Mouse (Mus musculus): ENCODE results near the gene Ncstn. TPM values are rescaled to one million over a fixed set of nuclear protein-coding genes. Genes with fewer than 3 reads are reported as not detected.

Ncstn gene
- 80.1 and 95.0 TPM in 2 replicates for polyA plus RNA-seq (2012; rRNA removed)

- DNase-seq: peak; percentile 88
- peaks cover 7% of the 10 kb centered on the region for H3K4me1 ChIP-seq (ENCODE audit: control insufficient read depth, insufficient read depth, low read length)
- under 1% methylated on average over 40 of the region's 40 CpGs for WGBS
- TF ChIP-seq POLR2A (IDR thresholded peaks at IDR 0.05; ENCODE audit: borderline replicate concordance, extremely low read depth, low read depth, low read length): no peak; the same call in 1 of the 2 replicates
- no peak for TF ChIP-seq CTCF (IDR thresholded peaks at IDR 0.05; ENCODE audit: insufficient read depth, low read length)
- peak within 1 kb of the TSS; percentile 99 for H3K4me3 ChIP-seq (replicated peaks; ENCODE audit: extremely low read depth, low read depth, low read length)
Observed at GRCm38 (mm10) chr1:172082101-172082898, at the start of gene Ncstn, which contains the start of gene Copa. TSS of gene Ncstn (minus strand) at chr1:172082795. TSS of gene Copa (plus strand) at chr1:172082529.

GRCm38 (mm10) chr1:172132319-172132718 lies 49.7 kb upstream of the Ncstn start:
- TF ChIP-seq CTCF (IDR thresholded peaks at IDR 0.05; ENCODE audit: insufficient read depth, low read length) (no peak), POLR2A (IDR thresholded peaks at IDR 0.05; ENCODE audit: borderline replicate concordance, extremely low read depth, low read depth, low read length) (no peak)
- no peak for DNase-seq
- WGBS: 85% methylated on average over 7 of the region's 7 CpGs
- H3K4me1 ChIP-seq (ENCODE audit: control insufficient read depth, insufficient read depth, low read length): peaks cover 4% of the 10 kb centered on the region
- no peak overlapping the region for H3K4me3 ChIP-seq (replicated peaks; ENCODE audit: extremely low read depth, low read depth, low read length)

- TF ChIP-seq POLR2A (IDR thresholded peaks at IDR 0.05; ENCODE audit: borderline replicate concordance, extremely low read depth, low read depth, low read length): no peak
- no peak for TF ChIP-seq CTCF (IDR thresholded peaks at IDR 0.05; ENCODE audit: insufficient read depth, low read length)
- WGBS: 97% methylated on average over 5 of the region's 5 CpGs
- Histone ChIP-seq H3K4me3 (replicated peaks; ENCODE audit: extremely low read depth, low read depth, low read length) (no peak overlapping the region), H3K4me1 (ENCODE audit: control insufficient read depth, insufficient read depth, low read length) (peaks cover 9% of the 10 kb centered on the region)
- DNase-seq: no peak
Observed at GRCm38 (mm10) chr1:172129780-172130179, 47.2 kb upstream of the Ncstn start.

- no peak for DNase-seq
- Histone ChIP-seq H3K4me1 (ENCODE audit: control insufficient read depth, insufficient read depth, low read length) (peaks cover 9% of the 10 kb centered on the region), H3K4me3 (replicated peaks; ENCODE audit: extremely low read depth, low read depth, low read length) (no peak overlapping the region)
- WGBS: 44% methylated on average over 2 of the region's 2 CpGs
- TF ChIP-seq CTCF (IDR thresholded peaks at IDR 0.05; ENCODE audit: insufficient read depth, low read length) (peak; percentile 34; the same call in 1 of the 2 replicates), POLR2A (IDR thresholded peaks at IDR 0.05; ENCODE audit: borderline replicate concordance, extremely low read depth, low read depth, low read length) (no peak)
Observed at GRCm38 (mm10) chr1:172129108-172129507, 46.5 kb upstream of the Ncstn start.

- no peak overlapping the region for H3K4me3 ChIP-seq (replicated peaks; ENCODE audit: extremely low read depth, low read depth, low read length)
- WGBS: 92% methylated on average over 15 of the region's 15 CpGs
- TF ChIP-seq POLR2A (IDR thresholded peaks at IDR 0.05; ENCODE audit: borderline replicate concordance, extremely low read depth, low read depth, low read length) (no peak), CTCF (IDR thresholded peaks at IDR 0.05; ENCODE audit: insufficient read depth, low read length) (no peak)
- peaks cover 9% of the 10 kb centered on the region for H3K4me1 ChIP-seq (ENCODE audit: control insufficient read depth, insufficient read depth, low read length)
- DNase-seq: no peak
Observed at GRCm38 (mm10) chr1:172128563-172128962, 46.0 kb upstream of the Ncstn start.

- no peak for TF ChIP-seq POLR2A (IDR thresholded peaks at IDR 0.05; ENCODE audit: borderline replicate concordance, extremely low read depth, low read depth, low read length)
- no peak for TF ChIP-seq CTCF (IDR thresholded peaks at IDR 0.05; ENCODE audit: insufficient read depth, low read length)
- DNase-seq: no peak
- Histone ChIP-seq H3K4me3 (replicated peaks; ENCODE audit: extremely low read depth, low read depth, low read length) (peak overlapping the region; percentile 99), H3K4me1 (ENCODE audit: control insufficient read depth, insufficient read depth, low read length) (peaks cover 9% of the 10 kb centered on the region)
- 21% methylated on average over 5 of the region's 5 CpGs for WGBS
Observed at GRCm38 (mm10) chr1:172127487-172127886, 44.9 kb upstream of the Ncstn start.

- Histone ChIP-seq H3K4me1 (ENCODE audit: control insufficient read depth, insufficient read depth, low read length) (peaks cover 9% of the 10 kb centered on the region), H3K4me3 (replicated peaks; ENCODE audit: extremely low read depth, low read depth, low read length) (peak within 1 kb of the TSS; percentile 99)
- DNase-seq: peak; percentile 75
- TF ChIP-seq CTCF (IDR thresholded peaks at IDR 0.05; ENCODE audit: insufficient read depth, low read length) (no peak), POLR2A (IDR thresholded peaks at IDR 0.05; ENCODE audit: borderline replicate concordance, extremely low read depth, low read depth, low read length) (peak; percentile 83; the same call in 1 of the 2 replicates)
- WGBS: under 1% methylated on average over 42 of the region's 42 CpGs
Observed at GRCm38 (mm10) chr1:172126376-172127347, 44.1 kb upstream of the Ncstn start, which contains the start of gene Pex19. TSS of gene Pex19 (plus strand) at chr1:172126755.

- Histone ChIP-seq H3K4me1 (ENCODE audit: control insufficient read depth, insufficient read depth, low read length) (peaks cover 9% of the 10 kb centered on the region), H3K4me3 (replicated peaks; ENCODE audit: extremely low read depth, low read depth, low read length) (no peak overlapping the region)
- WGBS: 80% methylated on average over 6 of the region's 6 CpGs
- no peak for DNase-seq
- no peak for TF ChIP-seq POLR2A (IDR thresholded peaks at IDR 0.05; ENCODE audit: borderline replicate concordance, extremely low read depth, low read depth, low read length)
- TF ChIP-seq CTCF (IDR thresholded peaks at IDR 0.05; ENCODE audit: insufficient read depth, low read length): no peak
Observed at GRCm38 (mm10) chr1:172124572-172124971, 42.0 kb upstream of the Ncstn start.

- TF ChIP-seq CTCF (IDR thresholded peaks at IDR 0.05; ENCODE audit: insufficient read depth, low read length) (no peak), POLR2A (IDR thresholded peaks at IDR 0.05; ENCODE audit: borderline replicate concordance, extremely low read depth, low read depth, low read length) (no peak)
- DNase-seq: no peak
- H3K4me1 ChIP-seq (ENCODE audit: control insufficient read depth, insufficient read depth, low read length): peaks cover 9% of the 10 kb centered on the region
- WGBS: 77% methylated on average over 2 of the region's 2 CpGs
- H3K4me3 ChIP-seq (replicated peaks; ENCODE audit: extremely low read depth, low read depth, low read length): no peak overlapping the region
Observed at GRCm38 (mm10) chr1:172122671-172123070, 40.1 kb upstream of the Ncstn start.

Data from lung, adult 2 months (tissue).